Mouse (Mus musculus) hindbrain, embryonic 15.5 days (tissue): ENCODE measurements around the gene Hpd. TPM values are rescaled to one million over a fixed set of nuclear protein-coding genes. Genes with fewer than 3 reads are reported as not detected.
"Not testable (repeated sequence)": the region's sequence is repeated elsewhere in the genome, so short reads cannot be mapped to it uniquely, and the experiment has no call there.

Experiments
- ATAC-seq: fragments of 200-750 bp; cut with Nextera tagmentation; 2 replicates; pipeline ENCODE4 v1.8.0; 2017; ENCODE audit warnings: low read depth, moderate number of reproducible peaks, moderate TSS enrichment; ENCODE audit not compliant: low FRiP score
- H3K27ac ChIP-seq: fragments of 300-500 bp; sonication (generic); replicated peaks from 2 replicates; pipeline ENCODE4 v1.5.1; 2015; ENCODE audit warnings: mild to moderate bottlenecking, inconsistent platforms
- H3K27me3 ChIP-seq: fragments of 300-500 bp; sonication (generic); 2 replicates; pipeline ENCODE4 v1.6.1; 2015; ENCODE audit warnings: control low read depth, inconsistent platforms
- H3K36me3 ChIP-seq: fragments of 300-500 bp; sonication (generic); 2 replicates; pipeline ENCODE4 v1.6.1; 2015; ENCODE audit warnings: control low read depth, inconsistent platforms
- H3K4me1 ChIP-seq: fragments of 300-500 bp; sonication (generic); replicated peaks from 2 replicates; pipeline ENCODE4 v1.6.1; 2015; ENCODE audit warnings: control low read depth, inconsistent platforms
- H3K4me2 ChIP-seq: fragments of 300-500 bp; sonication (generic); 2 replicates; pipeline ENCODE4 v1.6.1; 2015; ENCODE audit warnings: moderate library complexity, mild to moderate bottlenecking, inconsistent platforms
- H3K4me3 ChIP-seq: fragments of 300-500 bp; sonication (generic); 2 replicates; pipeline ENCODE4 v1.5.1; 2015; ENCODE audit warnings: mild to moderate bottlenecking, inconsistent platforms
- H3K9ac ChIP-seq: fragments of 300-500 bp; sonication (generic); 2 replicates; pipeline ENCODE4 v1.6.1; 2015; ENCODE audit warnings: inconsistent platforms
- H3K9me3 ChIP-seq: fragments of 300-500 bp; sonication (generic); 2 replicates; pipeline ENCODE4 v1.6.1; 2016; ENCODE audit warnings: control low read depth, inconsistent platforms
- WGBS: fragments of 180-500 bp; shearing (Covaris S2); methylation state at CpG from one replicate; pipeline ENCODE4 v1.1.7; 2015; 5-methylcytosine and 5-hydroxymethylcytosine counted together
- polyA plus RNA-seq: library from polyadenylated mRNA; unstranded; fragments of >200 nt; fragmentation: Nextera tagmentation; extraction: Ambion mirVana; gene quantifications from 2 replicates; pipeline ENCODE4 v1.2.1, GENCODE M21; 2015

Hpd gene
- polyA plus RNA-seq, 1 experiment from 2014 or later, result not detected

DNA sequence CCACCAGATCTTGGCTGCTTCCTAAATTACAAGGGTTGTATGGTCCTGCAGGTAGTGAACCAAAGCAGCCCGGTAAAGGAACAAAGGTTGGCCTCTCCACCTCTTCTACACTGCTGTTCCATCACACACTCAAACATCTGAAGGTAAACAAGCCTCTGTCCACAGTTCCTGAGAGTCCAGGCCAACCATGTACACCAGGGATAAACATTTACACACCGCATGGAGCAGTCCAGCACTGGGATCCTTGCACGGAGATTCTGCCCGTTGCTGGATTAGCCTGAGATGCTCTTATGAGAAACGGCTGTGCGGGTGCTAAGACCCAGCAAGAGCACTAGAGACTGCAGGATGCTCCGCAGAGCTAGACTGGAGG is 19.0 kb upstream of the Hpd start:
- Histone ChIP-seq H3K27me3 (no peaks in the 10 kb centered on the region), H3K4me3 (no peak overlapping the region), H3K9me3 (no peaks in the 10 kb centered on the region), H3K9ac (no peak overlapping the region), H3K4me1 (no peaks in the 10 kb centered on the region), H3K27ac (no peak overlapping the region), H3K4me2 (no peak overlapping the region), H3K36me3 (no peaks in the 10 kb centered on the region)
- no peak for ATAC-seq
- 90% methylated on average over 7 of the region's 7 CpGs for WGBS

DNA sequence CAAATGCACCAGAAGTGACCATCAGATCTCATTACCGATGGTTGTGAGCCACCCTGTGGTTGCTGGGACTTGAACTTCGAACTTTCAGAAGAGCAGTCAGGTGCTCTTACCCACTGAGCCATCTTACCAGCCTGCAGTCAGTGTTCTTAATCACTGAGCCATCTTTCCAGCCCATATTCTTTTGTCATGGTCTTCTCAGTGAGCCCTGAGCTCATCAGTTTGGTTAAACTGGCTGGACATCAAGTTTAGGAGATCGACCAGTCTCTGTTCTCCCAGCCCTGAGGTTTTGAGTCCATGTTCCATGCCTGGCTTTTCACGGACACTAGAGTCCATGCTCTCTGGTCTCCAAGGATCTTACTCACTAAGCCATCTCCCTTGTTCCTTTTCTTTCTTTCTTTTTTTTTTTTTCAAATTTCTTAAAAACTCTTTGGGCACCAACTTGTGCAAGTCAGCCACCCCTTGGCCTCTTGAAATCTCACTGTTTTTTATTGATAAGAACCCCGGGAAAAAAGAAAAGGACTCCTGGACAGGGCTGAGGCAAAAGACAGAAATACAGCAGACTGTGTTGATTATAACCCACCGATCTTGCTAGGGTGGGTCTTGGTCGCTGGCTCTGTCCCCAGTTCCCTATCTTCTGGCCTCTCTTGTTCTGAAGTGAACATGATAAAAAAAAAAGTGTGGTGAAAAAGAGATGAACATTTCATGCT is 18.4 kb upstream of the Hpd start:
- 90% methylated on average over 6 of the region's 7 CpGs for whole genome bisulfite sequencing
- H3K9me3 ChIP-seq, H3K27me3 ChIP-seq, H3K4me1 ChIP-seq, H3K36me3 ChIP-seq, ATAC-seq, H3K4me3 ChIP-seq, H3K27ac ChIP-seq, H3K4me2 ChIP-seq, H3K9ac ChIP-seq: not testable (repeated sequence)

DNA sequence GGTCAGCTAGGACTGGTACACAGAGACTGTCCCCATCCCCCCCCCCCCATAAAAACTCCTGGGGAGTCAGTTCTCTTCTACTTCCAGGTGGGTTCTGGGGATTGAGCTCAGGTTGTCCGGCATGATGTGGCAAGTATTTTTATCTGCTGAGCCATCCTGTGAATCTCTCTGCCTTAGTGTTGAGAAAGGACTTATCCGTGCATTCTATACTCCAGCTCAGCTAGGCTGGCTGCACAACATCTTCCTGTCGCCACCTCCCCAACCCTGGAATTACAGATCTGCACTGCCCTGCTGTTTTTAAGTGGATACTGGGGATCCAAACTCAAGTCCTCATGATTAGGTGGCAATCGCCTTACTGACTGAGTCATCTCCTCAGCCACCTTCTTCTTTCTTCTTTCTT is 16.0 kb upstream of the Hpd start:
- H3K4me1 ChIP-seq, result no peaks in the 10 kb centered on the region
- ATAC-seq, result no peak

DNA sequence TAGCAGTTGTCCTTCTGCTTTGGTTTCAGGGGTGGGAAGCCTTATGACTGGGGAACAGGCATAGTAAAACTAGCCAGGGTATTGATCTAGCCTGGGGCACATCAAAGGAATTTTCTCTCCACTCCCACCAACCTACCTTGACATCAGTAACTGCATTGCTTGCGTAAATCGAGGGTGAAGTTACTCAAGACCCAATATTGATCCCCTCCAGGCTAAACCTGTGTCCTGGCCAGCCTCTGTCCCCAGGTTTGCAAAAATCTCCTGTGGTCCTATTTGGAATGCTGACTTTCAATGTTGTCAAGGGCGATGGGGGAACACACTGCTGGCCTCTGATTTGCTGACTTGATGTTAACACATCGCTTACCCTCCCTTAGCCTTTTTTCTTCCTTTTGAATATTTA is 14.2 kb upstream of the Hpd start:
- ATAC-seq, result no peak
- no peaks in the 10 kb centered on the region for H3K27me3 ChIP-seq
- WGBS, result 69% methylated on average over 4 of the region's 4 CpGs
- no peak overlapping the region for H3K4me3 ChIP-seq
- H3K27ac ChIP-seq, result no peak overlapping the region
- no peaks in the 10 kb centered on the region for H3K36me3 ChIP-seq
- H3K4me1 ChIP-seq, result no peaks in the 10 kb centered on the region
- no peaks in the 10 kb centered on the region for H3K9me3 ChIP-seq
- H3K9ac ChIP-seq, result no peak overlapping the region
- H3K4me2 ChIP-seq, result no peak overlapping the region

More for the DNA sequence above, 16.0 kb upstream of the Hpd start:
- Histone ChIP-seq H3K27ac (no peak overlapping the region), H3K36me3 (no peaks in the 10 kb centered on the region), H3K27me3 (no peaks in the 10 kb centered on the region), H3K9me3 (no peaks in the 10 kb centered on the region), H3K4me3 (no peak overlapping the region), H3K9ac (no peak overlapping the region), H3K4me2 (no peak overlapping the region)
- WGBS, result 91% methylated on average over 4 of the region's 4 CpGs

DNA sequence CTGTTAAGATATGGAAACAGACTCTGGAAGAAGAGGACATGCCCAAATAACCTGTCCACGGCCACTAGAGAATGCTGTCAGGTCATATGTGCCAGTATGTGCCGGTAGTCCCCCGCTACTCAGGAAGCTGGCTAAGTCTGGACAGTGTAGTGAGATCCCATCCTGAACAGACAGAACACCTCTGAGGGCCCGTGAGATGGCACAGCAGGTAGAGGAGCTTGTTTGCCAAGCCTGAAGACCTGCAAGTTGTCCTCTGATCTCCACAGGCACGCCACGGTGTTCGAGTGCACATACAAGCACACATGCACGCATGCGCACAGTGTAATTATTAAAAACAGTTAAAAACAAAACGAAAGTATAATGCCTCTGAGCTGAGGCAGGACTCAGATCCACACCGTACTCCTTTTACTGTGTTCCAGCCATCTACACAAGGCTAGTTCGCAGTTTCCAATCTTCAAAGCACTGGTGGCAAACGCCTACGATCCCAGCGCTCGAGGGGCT is 13.0 kb upstream of the Hpd start:
- H3K27ac ChIP-seq, result no peak overlapping the region
- no peak overlapping the region for H3K9ac ChIP-seq
- H3K4me3 ChIP-seq, result no peak overlapping the region
- H3K4me1 ChIP-seq, result no peaks in the 10 kb centered on the region
- no peak overlapping the region for H3K4me2 ChIP-seq
- WGBS, result 95% methylated on average over 16 of the region's 16 CpGs
- ATAC-seq, result no peak
- no peaks in the 10 kb centered on the region for H3K9me3 ChIP-seq
- no peaks in the 10 kb centered on the region for H3K36me3 ChIP-seq
- no peaks in the 10 kb centered on the region for H3K27me3 ChIP-seq

DNA sequence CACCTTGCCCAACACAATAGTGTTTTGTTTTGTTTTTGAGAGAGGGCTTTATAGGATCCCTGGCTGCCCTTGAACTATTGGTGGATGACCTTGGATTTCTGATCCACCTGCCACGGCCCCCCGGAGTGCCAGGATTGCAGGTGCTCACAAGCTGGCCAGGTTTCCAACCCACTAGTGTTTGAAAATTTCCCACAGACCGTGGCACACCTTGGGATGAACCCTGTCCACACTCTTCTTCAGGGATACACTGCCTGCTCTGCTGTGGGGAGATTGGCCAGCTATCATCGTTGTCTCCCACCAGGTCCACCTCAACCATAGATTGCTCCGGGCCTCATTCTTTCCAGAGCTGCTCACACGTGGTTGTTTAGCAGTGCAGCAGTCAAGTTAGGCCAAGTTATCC is 12.3 kb upstream of the Hpd start:
- H3K27ac ChIP-seq, result no peak overlapping the region
- H3K9me3 ChIP-seq, result no peaks in the 10 kb centered on the region
- H3K36me3 ChIP-seq, result no peaks in the 10 kb centered on the region
- no peak for ATAC-seq
- H3K9ac ChIP-seq, result no peak overlapping the region
- no peaks in the 10 kb centered on the region for H3K27me3 ChIP-seq
- 87% methylated on average over 6 of the region's 6 CpGs for WGBS
- H3K4me2 ChIP-seq, result no peak overlapping the region
- H3K4me3 ChIP-seq, result no peak overlapping the region
- no peaks in the 10 kb centered on the region for H3K4me1 ChIP-seq

DNA sequence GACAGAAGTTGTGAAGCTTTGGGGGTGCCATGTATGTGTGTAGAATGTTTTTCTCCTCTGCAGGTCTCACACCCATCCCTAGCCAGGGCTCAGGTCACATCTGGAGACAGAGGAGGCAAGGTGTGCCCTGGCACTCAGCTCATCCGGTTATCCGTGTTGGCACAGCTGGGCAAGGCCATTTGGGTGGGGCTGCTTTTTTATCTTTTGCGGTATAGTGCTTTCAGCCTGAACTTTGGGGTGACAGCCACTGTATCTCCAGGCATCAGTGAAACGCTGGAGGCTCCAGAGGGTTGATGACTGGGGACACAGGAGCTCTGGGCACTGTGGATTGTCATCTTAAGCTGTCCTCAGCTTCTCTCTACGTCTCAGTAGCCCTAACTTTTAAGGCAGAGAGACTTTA is 10.9 kb upstream of the Hpd start:
- 88% methylated on average over 5 of the region's 5 CpGs for WGBS
- no peak for ATAC-seq
- Histone ChIP-seq H3K9ac (no peak overlapping the region), H3K36me3 (no peaks in the 10 kb centered on the region), H3K4me1 (no peaks in the 10 kb centered on the region), H3K9me3 (no peaks in the 10 kb centered on the region), H3K27ac (no peak overlapping the region), H3K4me2 (no peak overlapping the region), H3K27me3 (no peaks in the 10 kb centered on the region), H3K4me3 (no peak overlapping the region)

DNA sequence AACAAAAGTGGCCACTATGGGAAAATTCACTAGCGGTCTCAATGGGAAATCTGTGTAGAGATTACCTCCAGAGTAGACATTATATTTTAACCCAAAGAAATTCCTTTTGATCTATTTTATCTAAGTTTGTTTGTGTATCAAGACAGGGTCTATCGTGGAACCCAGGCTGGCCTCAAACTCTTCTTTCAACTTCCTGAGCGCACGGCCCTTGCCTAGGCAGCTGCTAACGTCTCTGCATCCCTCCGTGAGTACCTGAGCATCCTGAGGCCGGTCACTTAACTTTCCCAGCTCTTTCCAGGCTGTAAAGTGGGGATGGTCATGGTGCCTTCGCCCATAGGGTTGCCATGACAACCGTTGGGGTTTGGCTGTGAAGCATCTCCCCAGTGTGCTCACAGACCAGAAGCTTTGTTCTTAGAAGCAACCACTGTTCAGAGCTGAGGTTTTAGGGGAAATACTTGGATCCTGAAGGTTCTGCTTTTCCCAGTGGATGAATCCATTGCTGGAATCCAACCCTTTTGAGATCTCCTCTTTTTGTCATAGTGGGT is 10.2 kb upstream of the Hpd start:
- no peaks in the 10 kb centered on the region for H3K36me3 ChIP-seq
- no peak overlapping the region for H3K9ac ChIP-seq
- H3K4me2 ChIP-seq, result no peak overlapping the region
- H3K27ac ChIP-seq, result no peak overlapping the region
- no peaks in the 10 kb centered on the region for H3K4me1 ChIP-seq
- no peak overlapping the region for H3K4me3 ChIP-seq
- H3K9me3 ChIP-seq, result no peaks in the 10 kb centered on the region
- no peak for ATAC-seq
- 54% methylated on average over 9 of the region's 9 CpGs for WGBS
- H3K27me3 ChIP-seq, result no peaks in the 10 kb centered on the region

DNA sequence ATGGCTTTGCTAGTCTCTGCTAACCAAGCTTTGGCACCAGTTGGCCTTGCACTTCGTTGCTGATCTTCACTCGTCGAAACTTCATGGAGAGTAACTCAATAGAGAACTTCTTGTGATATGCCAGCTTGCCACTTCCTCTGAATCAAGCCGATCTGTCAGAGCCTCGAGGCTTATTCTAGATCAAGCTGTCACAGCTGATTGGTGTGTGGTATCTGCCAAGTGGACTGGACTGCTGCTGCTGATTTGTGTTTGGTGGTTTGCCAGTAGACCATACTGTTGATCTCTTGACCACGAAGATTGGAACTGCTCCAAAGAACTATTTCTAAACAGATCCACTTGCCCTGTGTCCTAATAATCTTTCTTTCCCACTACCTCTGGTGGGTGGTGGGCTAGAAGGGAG is 8.9 kb upstream of the Hpd start:
- no peaks in the 10 kb centered on the region for H3K27me3 ChIP-seq
- H3K36me3 ChIP-seq, result no peaks in the 10 kb centered on the region
- H3K4me3 ChIP-seq, result no peak overlapping the region
- H3K27ac ChIP-seq, result no peak overlapping the region
- no peak overlapping the region for H3K9ac ChIP-seq
- ATAC-seq, result no peak
- no peaks in the 10 kb centered on the region for H3K9me3 ChIP-seq
- 74% methylated on average over 6 of the region's 6 CpGs for WGBS
- H3K4me2 ChIP-seq, result no peak overlapping the region
- H3K4me1 ChIP-seq, result no peaks in the 10 kb centered on the region

DNA sequence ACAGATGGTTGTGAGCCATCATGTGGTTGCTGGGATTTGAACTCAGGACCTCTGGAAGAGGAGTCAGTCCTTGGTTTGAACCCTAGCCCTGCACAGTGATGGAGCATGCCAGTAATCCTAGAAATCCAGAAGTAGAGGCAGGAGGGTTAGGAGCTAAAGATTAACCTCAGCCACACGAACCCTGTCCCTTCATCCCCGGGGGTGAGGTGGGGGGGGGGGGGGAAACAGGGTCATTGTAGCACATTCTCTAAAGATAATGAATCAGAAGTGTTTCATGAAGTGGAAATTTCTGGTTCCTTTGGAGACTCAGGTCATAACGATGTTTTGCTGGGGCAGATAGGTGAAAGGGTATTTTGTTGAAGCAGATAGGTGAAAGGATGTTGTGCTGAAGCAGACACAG is 8.4 kb upstream of the Hpd start:
- Histone ChIP-seq H3K4me1 (0 out of 2 replicates have a peak, but pooled peaks cover 1% of the 10 kb centered on the region), H3K4me2 (no peak overlapping the region), H3K27ac (no peak overlapping the region), H3K9me3 (no peaks in the 10 kb centered on the region), H3K9ac (no peak overlapping the region), H3K36me3 (no peaks in the 10 kb centered on the region), H3K4me3 (no peak overlapping the region), H3K27me3 (no peaks in the 10 kb centered on the region)
- 86% methylated on average over 3 of the region's 3 CpGs for WGBS
- ATAC-seq, result no peak

DNA sequence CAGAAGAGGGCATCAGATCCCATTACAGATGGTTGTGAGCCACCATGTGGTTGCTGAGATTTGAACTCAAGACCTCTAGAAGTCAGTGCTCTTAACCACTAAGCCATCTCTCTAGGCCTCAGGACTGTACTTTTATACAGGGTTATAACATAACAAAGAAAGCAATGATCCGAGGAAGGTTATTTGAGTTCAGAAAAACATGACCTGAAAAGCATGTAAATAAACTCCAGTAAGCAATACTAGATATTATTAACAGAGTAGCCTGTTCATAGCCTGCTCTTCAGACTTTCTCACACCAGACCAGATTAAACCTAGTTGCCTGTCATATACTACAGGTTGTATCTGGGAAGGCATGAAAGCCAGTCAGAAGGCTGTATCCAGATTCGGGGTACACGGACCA is 4.8 kb upstream of the Hpd start:
- no peak overlapping the region for H3K9ac ChIP-seq
- H3K27me3 ChIP-seq, result no peaks in the 10 kb centered on the region
- H3K27ac ChIP-seq, result no peak overlapping the region
- H3K9me3 ChIP-seq, result no peaks in the 10 kb centered on the region
- H3K4me1 ChIP-seq, result 0 out of 2 replicates have a peak, but pooled peaks cover 3% of the 10 kb centered on the region
- H3K36me3 ChIP-seq, result no peaks in the 10 kb centered on the region
- ATAC-seq, result no peak
- WGBS, result 92% methylated on average over 3 of the region's 3 CpGs
- H3K4me3 ChIP-seq, result no peak overlapping the region
- H3K4me2 ChIP-seq, result no peak overlapping the region

DNA sequence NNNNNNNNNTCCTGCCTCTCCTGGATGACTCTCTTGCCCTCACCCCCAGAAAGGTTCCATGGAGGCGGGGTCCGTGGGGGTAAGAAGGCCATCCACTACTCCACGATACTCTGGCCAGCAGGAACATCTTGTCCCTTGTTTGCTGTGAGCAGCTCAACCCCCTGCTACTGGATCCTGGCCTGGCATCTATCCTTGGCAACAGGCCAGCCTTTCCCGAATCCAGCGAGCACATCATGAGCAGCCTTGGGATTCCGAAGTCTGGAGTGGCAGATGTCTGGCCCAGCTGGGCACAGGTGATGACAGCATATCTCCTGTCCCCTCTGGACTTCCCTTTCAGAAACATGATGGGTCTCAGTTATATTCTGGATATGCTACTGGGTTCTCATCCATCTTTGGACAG is 3.4 kb upstream of the Hpd start:
- Histone ChIP-seq H3K9me3 (no peaks in the 10 kb centered on the region), H3K27me3 (no peaks in the 10 kb centered on the region), H3K4me1 (0 out of 2 replicates have a peak, but pooled peaks cover 3% of the 10 kb centered on the region), H3K9ac (no peak overlapping the region), H3K4me3 (no peak overlapping the region), H3K27ac (no peak overlapping the region), H3K4me2 (no peak overlapping the region), H3K36me3 (no peaks in the 10 kb centered on the region)
- 59% methylated on average over 6 of the region's 6 CpGs for WGBS
- no peak for ATAC-seq

DNA sequence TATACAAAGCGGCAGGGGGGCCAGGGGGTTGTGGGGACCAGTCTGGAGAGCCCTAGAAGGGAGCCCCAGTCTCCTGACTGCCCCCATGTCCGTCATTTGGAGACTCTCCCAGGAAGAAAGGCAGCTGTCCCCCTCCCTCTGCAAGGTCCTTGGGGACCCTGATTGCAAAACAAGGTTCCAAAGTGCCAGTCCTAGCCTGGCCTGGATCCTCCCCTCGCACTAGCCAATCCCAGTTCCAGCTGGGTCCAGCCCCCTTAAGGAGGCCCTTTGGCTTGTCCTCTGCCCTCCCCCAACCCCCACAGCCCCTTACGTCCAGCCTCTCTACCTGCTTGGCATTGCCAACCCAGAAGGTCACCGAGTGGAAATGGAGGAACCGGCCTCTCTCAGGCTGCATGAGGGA is 991 bp downstream of the Hpd start:
- no peaks in the 10 kb centered on the region for H3K27me3 ChIP-seq
- H3K9ac ChIP-seq, result no peak overlapping the region
- H3K4me3 ChIP-seq, result no peak overlapping the region
- H3K27ac ChIP-seq, result no peak overlapping the region
- H3K4me1 ChIP-seq, result 0 out of 2 replicates have a peak, but pooled peaks cover 3% of the 10 kb centered on the region
- no peak for ATAC-seq
- 81% methylated on average over 6 of the region's 6 CpGs for WGBS
- H3K9me3 ChIP-seq, result no peaks in the 10 kb centered on the region
- H3K36me3 ChIP-seq, result no peaks in the 10 kb centered on the region
- H3K4me2 ChIP-seq, result no peak overlapping the region
